Mouse (Mus musculus): ENCODE data around the gene Rab3gap2.
"Not testable (repeated sequence)": the region's sequence is repeated elsewhere in the genome, so short reads cannot be mapped to it uniquely, and the experiment has no call there.

Gene Rab3gap2

GRCm38 (mm10) chr1:185283247-185283646, 79.3 kb downstream of the Rab3gap2 start:
- no peak for DNase-seq

DNA sequence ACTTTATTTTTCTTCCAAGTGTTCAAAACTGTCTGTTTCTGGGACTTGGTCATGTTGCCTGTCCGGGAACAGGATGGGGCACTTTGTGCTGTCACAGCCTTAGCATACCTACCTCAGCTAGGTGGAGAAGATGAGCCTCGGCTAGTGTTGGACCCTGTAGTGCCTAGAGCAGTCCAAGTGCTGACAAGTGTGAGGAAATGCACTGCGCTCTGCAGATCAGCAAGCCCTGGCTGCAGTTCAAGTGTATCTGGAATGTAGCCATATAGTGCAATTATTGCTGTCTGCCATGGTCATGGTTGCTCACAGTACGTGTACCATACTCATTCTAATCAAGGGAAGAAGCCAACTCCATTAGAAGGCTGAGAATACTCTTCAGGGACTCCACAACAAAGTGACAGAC, 80.8 kb downstream of the Rab3gap2 start:
- peak; percentile 78 to 82 for DNase-seq

DNA sequence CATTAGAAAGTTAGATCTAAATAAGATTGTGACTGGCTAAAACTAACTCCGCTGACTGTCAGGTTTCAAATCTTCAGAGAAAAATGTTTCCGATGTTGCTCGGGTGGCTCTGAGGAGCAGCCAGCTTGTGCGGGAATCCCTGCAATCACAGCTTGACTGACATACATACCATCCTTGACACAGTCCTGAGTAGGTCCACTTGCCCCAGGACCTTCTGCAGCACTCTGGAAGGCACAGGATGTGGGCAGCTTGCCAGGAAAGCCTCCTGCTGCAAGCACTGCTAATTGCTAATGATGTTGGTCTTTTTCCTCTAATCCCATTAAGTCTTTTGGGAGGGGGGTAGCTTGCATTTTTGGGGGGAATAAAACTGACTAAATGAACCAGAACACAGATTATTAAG, 81.3 kb downstream of the Rab3gap2 start:
- DNase-seq: peak; percentile 67 to 68

DNA sequence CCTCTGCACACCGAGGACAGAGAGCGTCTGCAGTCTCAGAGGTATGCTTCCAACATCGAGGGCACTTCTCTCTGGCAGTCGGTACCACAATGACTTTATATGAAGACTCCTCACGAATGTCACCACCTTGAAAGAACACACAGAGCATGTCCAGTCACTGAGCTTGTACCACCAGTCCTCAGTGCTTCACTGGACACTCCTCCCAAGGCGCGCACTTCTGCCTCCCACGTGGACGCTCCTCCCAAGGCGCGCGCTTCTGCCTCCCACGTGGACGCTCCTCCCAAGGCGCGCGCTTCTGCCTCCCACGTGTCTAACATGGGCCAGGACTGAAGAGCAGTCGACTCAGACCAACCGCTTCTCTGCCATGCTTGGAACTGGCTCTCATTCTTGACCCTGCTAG, 83.1 kb downstream of the Rab3gap2 start:
- DNase-seq: no peak

GRCm38 (mm10) chr1:185289231-185289630, 85.3 kb downstream of the Rab3gap2 start:
- DNase-seq: no peak

GRCm38 (mm10) chr1:185291336-185291735, 87.4 kb downstream of the Rab3gap2 start:
- no peak for DNase-seq

DNA sequence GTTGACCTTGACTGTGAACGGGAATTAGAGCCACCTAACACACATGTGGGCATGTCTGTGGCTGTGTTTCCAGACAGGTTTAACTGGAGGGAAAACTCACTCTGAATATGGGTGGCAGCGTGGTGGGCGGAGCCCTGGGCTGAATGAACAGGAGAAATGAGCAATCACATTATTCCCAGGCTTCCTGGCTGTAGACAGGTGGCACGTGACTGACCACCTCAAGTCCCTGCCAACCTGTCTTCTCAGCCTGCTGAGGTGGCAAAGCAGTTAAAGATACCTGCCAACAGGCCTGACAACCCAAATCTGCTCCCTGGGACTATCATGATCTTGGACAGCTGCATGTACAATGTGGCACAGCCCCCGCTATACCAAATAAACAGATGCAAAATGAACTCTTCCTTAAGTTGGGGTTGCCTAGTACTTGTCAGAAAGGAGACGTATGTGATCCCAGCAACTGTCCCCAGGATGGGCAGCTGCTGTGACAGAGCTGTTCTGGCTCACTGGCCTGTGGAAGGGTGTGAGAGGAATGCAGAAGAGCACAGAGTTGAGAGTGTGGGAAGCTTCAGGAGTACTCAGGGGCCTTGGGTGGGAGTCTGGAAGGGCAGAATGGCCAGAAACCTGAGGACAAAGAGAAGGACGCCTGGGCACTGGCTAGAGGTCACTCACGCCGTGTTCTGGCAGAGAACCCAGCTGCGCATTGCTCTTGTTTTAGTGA, 88.9 kb downstream of the Rab3gap2 start:
- no peak for DNase-seq

DNA sequence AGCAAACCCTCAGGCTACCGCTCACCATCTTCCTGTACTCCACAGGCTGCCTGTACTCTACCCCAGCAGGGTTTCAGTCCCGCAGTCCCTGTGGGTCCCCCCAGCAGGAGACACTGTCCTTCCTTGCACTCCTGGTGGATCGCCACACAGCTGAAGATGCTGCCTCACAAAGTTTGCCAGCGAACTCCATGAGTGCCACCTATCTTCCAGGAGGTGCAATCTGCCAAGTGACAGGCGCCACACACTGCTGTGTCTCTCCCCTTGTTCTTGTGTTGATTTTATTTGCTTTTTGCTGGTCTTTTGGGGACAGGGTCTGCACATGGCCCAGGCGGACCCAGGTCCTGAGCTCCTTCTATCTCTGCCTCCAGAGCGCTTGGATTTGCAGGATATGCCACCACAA, 92.9 kb downstream of the Rab3gap2 start:
- no peak for DNase-seq

GRCm38 (mm10) chr1:185298496-185298895, 94.6 kb downstream of the Rab3gap2 start:
- no peak for DNase-seq

- no peak for DNase-seq
Measured at GRCm38 (mm10) chr1:185302816-185303215, 98.9 kb downstream of the Rab3gap2 start.

- no peak for DNase-seq
Measured at GRCm38 (mm10) chr1:185306836-185307235, 102.9 kb downstream of the Rab3gap2 start.

DNA sequence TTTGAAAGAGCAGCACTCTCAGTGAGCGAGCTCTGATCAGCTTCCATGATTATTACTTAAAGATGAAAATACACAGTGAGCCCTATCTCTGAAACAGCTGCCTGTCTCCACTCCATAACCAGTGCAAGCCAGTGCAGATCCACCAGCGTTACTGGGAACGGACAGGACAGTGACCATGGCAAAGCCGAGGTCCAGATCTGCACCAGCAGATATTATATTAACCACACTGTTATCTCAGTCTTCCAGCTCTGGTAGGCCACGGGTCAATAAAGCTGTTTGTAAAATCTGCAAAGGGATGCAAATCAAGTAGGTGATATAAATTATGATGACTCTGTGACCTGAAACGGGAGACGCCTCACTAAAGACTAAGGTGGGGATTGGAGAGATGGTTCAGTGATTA, 103.7 kb downstream of the Rab3gap2 start:
- DNase-seq: no peak

DNA sequence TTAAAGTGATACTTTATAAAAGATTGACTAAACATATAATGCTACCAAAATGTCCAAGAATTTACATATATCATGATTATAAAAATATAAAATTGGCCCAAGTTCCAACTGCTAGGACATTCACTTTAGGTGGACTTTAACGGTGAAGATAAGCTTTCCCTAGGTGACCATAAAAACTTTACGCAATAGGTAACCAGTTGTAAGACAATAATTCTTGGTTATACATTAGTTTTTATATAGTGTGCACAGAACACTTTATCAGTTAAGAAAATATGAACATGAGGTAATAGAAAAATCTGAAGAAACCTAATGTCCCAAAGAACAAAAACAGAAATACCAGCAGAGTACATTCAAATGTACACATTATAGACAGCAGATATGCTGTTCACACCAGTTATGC, 104.4 kb downstream of the Rab3gap2 start:
- DNase-seq: no peak

DNA sequence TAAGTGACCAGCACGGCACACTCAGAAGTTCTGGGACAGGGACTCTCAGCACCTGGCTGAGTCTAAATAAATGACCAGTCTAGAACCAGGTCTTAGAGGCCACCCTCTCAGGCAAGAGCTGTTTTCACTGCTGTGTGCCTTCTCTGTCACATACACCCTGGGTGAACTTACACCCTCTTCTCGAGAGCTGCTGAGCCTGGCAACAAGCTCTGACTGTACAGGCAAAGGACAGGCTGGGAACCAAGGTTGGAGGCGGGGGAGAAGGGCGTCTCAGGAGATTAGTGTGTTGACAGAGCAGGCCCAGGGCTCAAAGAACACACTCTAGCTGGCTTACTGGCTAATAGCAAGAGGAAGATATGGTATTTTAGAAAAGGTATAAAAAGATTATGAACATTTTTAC, 105.0 kb downstream of the Rab3gap2 start:
- no peak for DNase-seq

DNA sequence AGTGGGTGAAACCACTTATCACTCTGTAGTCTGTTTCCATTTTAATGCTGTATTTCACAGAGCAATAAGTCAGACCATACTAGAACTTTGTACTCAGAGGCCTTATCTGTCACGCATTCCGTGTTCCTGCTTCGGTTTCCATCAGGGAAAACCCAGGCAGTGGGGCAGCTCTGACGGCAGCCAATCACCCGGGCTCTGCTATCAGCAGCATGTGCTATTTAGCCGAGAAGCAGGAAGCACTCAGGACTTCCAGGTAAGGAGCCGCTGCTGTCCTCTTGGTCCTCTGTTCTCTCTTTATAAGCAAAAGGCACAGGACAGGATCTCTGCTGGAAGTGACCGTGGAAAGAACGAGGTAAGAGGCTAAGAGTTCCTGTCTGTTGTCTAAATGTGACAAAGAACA, 108.0 kb downstream of the Rab3gap2 start:
- no peak for DNase-seq

- no peak for DNase-seq
Measured at GRCm38 (mm10) chr1:185314546-185314945, 110.6 kb downstream of the Rab3gap2 start.

DNA sequence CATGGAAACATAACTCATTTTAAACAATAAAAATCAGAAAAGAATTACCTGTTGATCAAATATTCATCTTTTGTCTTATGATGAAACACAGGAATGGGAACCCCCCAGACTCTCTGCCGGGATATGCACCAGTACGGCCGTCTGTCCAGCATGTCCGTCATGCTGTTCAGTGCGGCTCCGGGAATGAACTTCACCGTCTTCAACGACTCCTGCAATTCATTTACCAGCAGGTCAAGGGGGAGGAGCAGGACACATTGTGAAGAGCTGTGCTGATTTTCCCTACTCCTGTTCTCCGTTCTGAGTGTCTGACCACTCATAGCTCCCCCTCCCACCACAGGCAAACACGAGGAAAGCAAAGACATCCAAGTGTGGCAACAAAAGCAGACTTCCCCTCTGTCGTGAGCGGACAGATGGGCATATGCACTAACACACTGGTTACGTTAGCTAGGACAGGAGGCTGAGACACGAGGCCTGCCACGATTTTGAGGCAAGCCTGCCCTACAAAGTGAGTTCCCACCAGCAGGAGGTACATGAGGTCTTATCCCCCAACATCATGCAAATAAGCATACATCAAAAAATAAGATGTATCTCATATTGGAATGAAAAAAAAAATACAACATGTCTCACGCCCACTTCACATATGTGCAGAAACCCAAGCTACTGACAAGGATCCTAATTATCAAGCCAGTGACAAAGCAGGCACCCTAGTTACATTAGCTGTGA, 112.1 kb downstream of the Rab3gap2 start:
- no peak for DNase-seq

DNA sequence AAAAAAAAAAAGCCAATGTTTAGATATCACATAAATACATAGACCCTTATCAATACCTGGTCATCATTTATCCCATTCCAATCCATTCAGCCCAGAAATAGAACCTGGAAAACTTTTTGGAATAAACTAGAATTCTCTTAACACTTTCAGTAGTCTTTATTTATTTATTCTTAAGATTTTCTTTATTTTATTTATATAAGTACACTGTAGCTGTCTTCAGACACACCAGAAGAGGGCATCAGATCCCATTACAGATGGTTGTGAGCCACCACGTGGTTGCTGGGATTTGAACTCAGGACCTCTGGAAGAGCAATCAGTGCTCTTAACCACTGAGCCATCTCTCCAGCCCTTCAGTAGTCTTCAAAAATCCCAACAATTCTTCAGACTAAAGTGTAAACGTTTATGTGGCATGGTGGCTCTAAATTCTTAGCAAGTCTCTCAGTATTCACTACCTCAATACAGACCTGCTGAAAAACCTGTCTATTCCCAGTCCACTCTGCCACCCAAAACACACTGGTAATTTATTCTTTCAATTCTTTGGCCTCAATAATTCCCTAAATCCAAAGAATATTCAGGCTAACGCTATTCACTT, 123.9 kb downstream of the Rab3gap2 start:
- DNase-seq: not testable (repeated sequence)

DNA sequence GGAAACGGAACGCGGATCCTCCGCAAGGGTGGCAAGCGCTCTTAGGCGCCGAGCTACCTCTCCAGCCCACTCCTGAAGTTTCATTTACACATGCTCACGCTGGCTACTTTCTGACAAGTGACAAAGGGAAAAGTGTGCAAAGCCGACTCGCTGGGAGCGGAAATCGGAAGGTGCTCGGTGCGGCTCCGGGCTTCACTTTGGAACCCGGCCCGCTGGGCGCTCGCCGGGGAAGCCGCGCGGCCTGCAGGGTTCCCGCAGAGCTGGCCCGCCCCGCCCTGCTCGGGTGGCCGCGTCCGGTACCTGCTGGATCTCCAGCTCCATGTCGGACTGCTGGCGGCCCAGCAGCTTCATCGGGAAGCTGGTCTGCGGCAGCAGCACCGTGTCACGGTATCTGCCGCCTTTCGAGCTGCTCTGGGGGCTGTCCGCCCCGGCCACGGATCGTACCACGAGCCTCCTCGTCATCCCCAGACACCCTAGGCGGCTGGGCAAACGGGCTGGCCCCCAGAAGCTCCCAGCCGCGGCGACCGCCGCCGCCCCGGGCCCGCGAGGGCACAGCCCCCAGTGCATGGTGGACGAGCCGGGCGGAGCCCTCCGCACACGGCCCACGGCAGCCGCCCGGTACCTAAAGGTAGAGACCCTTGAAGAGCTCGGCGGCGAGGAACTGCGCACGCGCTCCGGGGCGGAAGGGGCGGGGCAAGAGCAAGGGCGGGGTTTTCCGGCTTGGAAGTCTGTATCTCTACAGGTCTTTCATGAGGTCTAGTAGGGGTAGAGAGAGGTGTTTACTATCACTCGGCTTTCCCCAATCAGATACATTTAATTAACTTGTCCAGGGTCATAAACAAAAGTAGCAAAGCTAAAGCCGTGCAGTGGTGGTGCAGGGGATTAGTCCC, 125.0 kb downstream of the Rab3gap2 start, which contains the start of gene Iars2:
Gene Iars2, minus strand, starts transcription at position 676 of the 890 bp plus-strand sequence.
- peak; percentile 88 to 92 for DNase-seq

- no peak for DNase-seq
Measured at GRCm38 (mm10) chr1:185329851-185330250, 125.9 kb downstream of the Rab3gap2 start.

DNA sequence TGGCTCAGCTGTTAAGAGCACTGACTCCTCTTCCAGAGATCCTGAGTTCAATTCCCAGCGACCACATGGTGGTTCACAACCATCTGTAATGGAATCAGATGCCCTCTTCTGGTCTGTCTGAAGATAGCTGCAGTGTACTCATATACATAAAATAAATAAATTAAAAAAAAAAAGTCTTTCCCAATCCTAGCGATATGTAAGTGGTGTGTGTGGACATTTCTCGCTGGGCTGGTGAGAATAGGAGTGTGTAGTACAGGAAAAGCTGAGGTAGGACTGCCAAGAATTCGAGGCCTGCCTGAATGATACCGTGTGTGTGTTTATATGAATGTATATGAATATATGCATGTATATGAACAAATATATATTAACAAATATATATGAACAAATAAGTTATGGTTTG, 127.4 kb downstream of the Rab3gap2 start:
- DNase-seq: no peak

DNA sequence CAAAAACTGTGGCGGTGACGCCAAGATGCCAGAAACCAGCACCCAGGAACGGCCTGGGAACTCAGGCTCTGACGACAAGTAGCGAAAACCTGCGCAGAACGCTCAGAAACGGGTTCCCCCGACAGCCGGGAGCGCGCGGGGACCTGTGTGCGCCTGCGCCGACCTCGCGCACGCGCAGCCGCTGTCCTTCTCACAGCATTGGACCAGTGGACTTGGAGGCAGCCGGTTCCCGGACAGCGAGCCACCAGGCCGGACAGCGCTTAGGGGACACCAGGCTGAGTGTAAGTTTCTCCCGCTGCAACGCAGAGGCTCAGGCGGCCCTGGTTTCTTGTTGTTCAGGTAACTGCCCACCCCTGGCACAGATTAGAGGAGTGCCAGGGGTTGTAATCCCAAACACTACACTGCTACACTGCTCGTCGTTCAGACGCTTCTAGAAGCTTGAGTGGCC, 128.1 kb downstream of the Rab3gap2 start, which contains the start of gene Bpnt1:
Gene Bpnt1, plus strand, starts transcription at position 167 of the 448 bp plus-strand sequence.
- DNase-seq: peak; percentile 91 to 92

DNA sequence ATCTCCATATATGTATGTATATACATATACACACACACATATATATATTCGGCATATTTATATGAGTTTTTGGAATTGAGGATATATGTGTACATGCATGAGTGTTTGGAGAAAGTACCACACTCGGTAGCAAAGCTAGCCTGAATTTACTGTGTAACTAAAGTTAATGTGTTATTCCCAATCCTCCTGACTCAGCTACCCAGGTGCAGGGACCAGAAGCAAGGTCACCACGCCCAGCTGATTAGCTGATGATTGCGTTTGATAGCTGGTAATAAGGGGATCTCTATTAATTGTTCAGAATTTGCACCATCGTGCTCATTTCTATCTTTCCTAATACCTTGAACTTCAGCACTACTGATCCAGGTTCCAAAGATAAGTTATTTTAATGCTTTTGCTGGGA, 129.7 kb downstream of the Rab3gap2 start:
- DNase-seq: no peak
